ENCODE assay signal across 10 mouse cellular contexts in the genomic region with DNA sequence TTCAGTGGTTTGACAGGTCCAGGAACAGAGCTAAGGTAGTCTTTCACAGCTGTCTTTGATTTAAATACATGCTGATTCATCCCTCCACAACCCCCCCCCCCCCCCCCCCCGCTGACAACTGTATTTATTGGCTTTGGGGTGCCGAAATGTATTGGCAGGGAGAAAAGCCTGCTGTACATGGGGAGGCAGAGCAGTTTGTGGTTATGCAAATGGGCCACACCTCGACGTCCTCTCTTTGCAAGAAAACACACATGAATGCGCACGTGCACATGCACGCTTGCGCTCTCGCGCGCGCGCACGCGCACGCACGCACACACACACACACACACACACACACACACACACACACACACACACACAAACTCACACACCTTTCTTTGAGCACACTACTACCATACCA. TPM values are rescaled to one million over a fixed set of nuclear protein-coding genes. Genes with fewer than 3 reads are reported as not detected.
DNase-seq lines count a peak whose midpoint lies in the region; ATAC-seq lines count a peak whose summit lies in the region.
"Had no signal": no experiment of that assay in that cellular context is flagged by ENCODE, and none has a peak within 500 bp of the region (broad histone marks: within the 10 kb centered on the region; RNA-seq: fewer than 3 reads in every experiment).

No protein-coding gene starts in this region.

- DNase-seq in neural tube, embryonic 10.5 days (ENCODE audit: extremely low spot score, low spot score) = no peak
- peak; percentile 81 for DNase-seq in splenic B cell, adult 2 months (ENCODE audit: low read depth, low spot score)
- DNase-seq in cerebellum, adult 8-10 months = no peak
- DNase-seq in gastrocnemius, postnatal 4 days (ENCODE audit: low spot score in 2 of 2) = no peak
- DNase-seq: kidney, postnatal 4 days had no signal

- H3K9ac ChIP-seq in neural tube, embryonic 15.5 days (replicated peaks) = no peak overlapping the region
- no peak overlapping the region for H3K9ac ChIP-seq in embryonic facial prominence, embryonic 13.5 days
- no peak overlapping the region for H3K9ac ChIP-seq in hindbrain, embryonic 16.5 days (ENCODE audit: low read depth, low read length)
- H3K9ac ChIP-seq: liver, embryonic 15.5 days had no signal

- no peaks in the 10 kb centered on the region for H3K9me3 ChIP-seq in neural tube, embryonic 15.5 days (replicated peaks)
- H3K9me3 ChIP-seq in embryonic facial prominence, embryonic 13.5 days = no peaks in the 10 kb centered on the region
- H3K9me3 ChIP-seq in hindbrain, embryonic 16.5 days (ENCODE audit: control insufficient read depth, low read length) = no peaks in the 10 kb centered on the region
- H3K9me3 ChIP-seq: liver, embryonic 15.5 days had no signal

- peaks cover 6% of the 10 kb centered on the region; the same call in 1 of the 2 replicates for H3K4me1 ChIP-seq in neural tube, embryonic 15.5 days
- peaks cover 5% of the 10 kb centered on the region; the same call in 1 of the 2 replicates for H3K4me1 ChIP-seq in embryonic facial prominence, embryonic 13.5 days
- H3K4me1 ChIP-seq in hindbrain, embryonic 16.5 days (ENCODE audit: control insufficient read depth, insufficient read depth, low read depth, low read length) = no peaks in the 10 kb centered on the region; the same call in 1 of the 2 replicates
- H3K4me1 ChIP-seq: liver, embryonic 15.5 days had no signal

- no peak for ATAC-seq in neural tube, embryonic 15.5 days (ENCODE audit: low FRiP score)
- ATAC-seq in embryonic facial prominence, embryonic 13.5 days (ENCODE audit: insufficient number of reproducible peaks, insufficient read depth, low FRiP score, low TSS enrichment, low read depth) = no peak
- no peak; the same call in 1 of the 2 replicates for ATAC-seq in hindbrain, embryonic 16.5 days
- ATAC-seq: activated CD4-positive, CD25-positive, alpha-beta regulatory T cell, adult 4 months had no signal

- no peak overlapping the region for H3K4me3 ChIP-seq in neural tube, embryonic 15.5 days (replicated peaks)
- H3K4me3 ChIP-seq in embryonic facial prominence, embryonic 13.5 days = peak overlapping the region; percentile 12; the same call in 1 of the 2 replicates
- H3K4me3 ChIP-seq in hindbrain, embryonic 16.5 days (ENCODE audit: low read length) = no peak overlapping the region
- H3K4me3 ChIP-seq: liver, embryonic 15.5 days had no signal

- H3K27me3 ChIP-seq in neural tube, embryonic 15.5 days (replicated peaks) = no peaks in the 10 kb centered on the region
- H3K27me3 ChIP-seq in embryonic facial prominence, embryonic 13.5 days = peaks cover 5% of the 10 kb centered on the region
- no peaks in the 10 kb centered on the region for H3K27me3 ChIP-seq in hindbrain, embryonic 16.5 days (replicated peaks; ENCODE audit: control insufficient read depth, insufficient read depth, low read length)
- no peaks in the 10 kb centered on the region for H3K27me3 ChIP-seq in splenic B cell, adult 2 months (ENCODE audit: control insufficient read depth, insufficient read depth, low read length, poor library complexity, severe bottlenecking)
- H3K27me3 ChIP-seq: liver, embryonic 15.5 days had no signal

- H3K36me3 ChIP-seq in neural tube, embryonic 15.5 days = no peaks in the 10 kb centered on the region
- H3K36me3 ChIP-seq in embryonic facial prominence, embryonic 13.5 days = no peaks in the 10 kb centered on the region
- H3K36me3 ChIP-seq in hindbrain, embryonic 16.5 days (ENCODE audit: control insufficient read depth, insufficient read depth, low read length) = no peaks in the 10 kb centered on the region
- no peaks in the 10 kb centered on the region for H3K36me3 ChIP-seq in splenic B cell, adult 2 months (ENCODE audit: control insufficient read depth, insufficient read depth, low read length, poor library complexity, severe bottlenecking)
- H3K36me3 ChIP-seq: liver, embryonic 15.5 days had no signal

- H3K4me2 ChIP-seq in neural tube, embryonic 15.5 days = 0 out of 2 replicates have a peak overlapping the region, but pooled peaks have one; percentile 15
- peak overlapping the region; percentile 32 for H3K4me2 ChIP-seq in embryonic facial prominence, embryonic 13.5 days
- peak overlapping the region; percentile 21 for H3K4me2 ChIP-seq in hindbrain, embryonic 16.5 days (ENCODE audit: low read length)
- H3K4me2 ChIP-seq: liver, embryonic 15.5 days had no signal

- H3K27ac ChIP-seq in neural tube, embryonic 15.5 days (replicated peaks) = no peak overlapping the region
- H3K27ac ChIP-seq in embryonic facial prominence, embryonic 13.5 days = no peak overlapping the region
- H3K27ac ChIP-seq in hindbrain, embryonic 16.5 days (ENCODE audit: low read depth, low read length) = no peak overlapping the region
- H3K27ac ChIP-seq: liver, embryonic 15.5 days had no signal

- WGBS in neural tube, embryonic 15.5 days = 79% methylated on average over 15 of the region's 17 CpGs
- WGBS in embryonic facial prominence, embryonic 13.5 days = 58% methylated on average over 16 of the region's 17 CpGs
- WGBS in hindbrain, embryonic 16.5 days = 72% methylated on average over 16 of the region's 17 CpGs

RNA-seq across cellular contexts. Expression of gene Gm12689, which starts 58.5 kb away (rescaled TPM):
- 0.18 and 0.33 TPM in 2 replicates for polyA plus RNA-seq in neural tube, embryonic 15.5 days (2015; fragmentation: Nextera tagmentation; extraction: Ambion mirVana)
- 0.45 and 0.51 TPM in 2 replicates for polyA plus RNA-seq in embryonic facial prominence, embryonic 13.5 days (2015; fragmentation: Nextera tagmentation; extraction: Ambion mirVana)
- polyA plus RNA-seq in hindbrain, embryonic 16.5 days (2015; fragmentation: Nextera tagmentation; extraction: Ambion mirVana) = 0.15 and 0.40 TPM in 2 replicates
- total RNA-seq in gastrocnemius, postnatal 4 days (2021) = under 1 TPM; 0.18 to 0.39 TPM
- polyA plus RNA-seq: activated CD4-positive, CD25-positive, alpha-beta regulatory T cell, adult 4 months had no signal
